Mouse (Mus musculus): ENCODE measurements around the gene Phactr2.

Phactr2 gene

GRCm38 (mm10) chr10:13388116-13388922 lies 85.9 kb downstream of the Phactr2 start:
- DNase-seq, result no peak

GRCm38 (mm10) chr10:13384866-13385265 lies 89.3 kb downstream of the Phactr2 start:
- no peak for DNase-seq

- no peak for DNase-seq
Observed at GRCm38 (mm10) chr10:13377895-13378294, 96.3 kb downstream of the Phactr2 start.

DNA sequence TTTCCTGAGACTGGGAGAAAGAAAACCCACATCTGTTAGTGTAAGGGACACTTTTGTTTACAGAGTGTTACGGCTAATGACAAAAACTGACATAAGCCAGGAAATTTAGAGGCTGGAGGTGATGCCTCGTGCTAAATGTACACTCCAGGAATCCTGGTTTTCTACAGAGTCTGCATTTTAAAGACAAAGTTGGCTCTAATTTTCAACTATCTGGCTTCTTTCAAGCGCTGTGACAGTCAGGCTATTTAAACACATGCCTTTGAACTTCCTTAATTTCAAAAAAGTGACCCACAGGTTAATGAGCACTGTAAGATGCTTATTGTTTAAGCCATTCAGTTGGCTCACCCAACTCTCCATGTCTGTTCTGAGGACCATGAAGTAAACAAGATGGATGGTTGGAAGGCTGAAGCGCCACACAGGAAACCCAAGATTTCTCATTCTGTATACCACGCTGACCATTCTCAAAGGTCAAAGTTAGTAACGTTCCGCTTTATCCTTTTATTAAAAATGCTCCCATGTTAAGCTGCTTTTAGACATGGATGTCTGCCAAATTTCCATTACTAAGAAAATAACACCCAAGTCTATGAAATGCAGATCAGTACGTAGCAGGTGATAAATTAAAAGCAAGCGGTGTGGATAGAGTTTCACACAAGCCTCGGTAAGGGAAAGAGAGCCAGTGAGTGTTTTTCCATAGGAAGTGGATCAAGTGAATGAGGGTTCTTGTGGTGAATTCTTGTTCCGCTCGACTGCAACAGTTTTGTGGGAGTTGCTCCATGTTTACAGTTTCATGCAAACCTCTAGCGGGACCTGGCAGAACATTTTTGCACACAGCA lies 97.6 kb downstream of the Phactr2 start:
- DNase-seq, result peak in 1 of 2 experiments; percentile 12

- DNase-seq, result peak; percentile 20 to 28
Observed at GRCm38 (mm10) chr10:13375820-13376219, 98.4 kb downstream of the Phactr2 start.

DNA sequence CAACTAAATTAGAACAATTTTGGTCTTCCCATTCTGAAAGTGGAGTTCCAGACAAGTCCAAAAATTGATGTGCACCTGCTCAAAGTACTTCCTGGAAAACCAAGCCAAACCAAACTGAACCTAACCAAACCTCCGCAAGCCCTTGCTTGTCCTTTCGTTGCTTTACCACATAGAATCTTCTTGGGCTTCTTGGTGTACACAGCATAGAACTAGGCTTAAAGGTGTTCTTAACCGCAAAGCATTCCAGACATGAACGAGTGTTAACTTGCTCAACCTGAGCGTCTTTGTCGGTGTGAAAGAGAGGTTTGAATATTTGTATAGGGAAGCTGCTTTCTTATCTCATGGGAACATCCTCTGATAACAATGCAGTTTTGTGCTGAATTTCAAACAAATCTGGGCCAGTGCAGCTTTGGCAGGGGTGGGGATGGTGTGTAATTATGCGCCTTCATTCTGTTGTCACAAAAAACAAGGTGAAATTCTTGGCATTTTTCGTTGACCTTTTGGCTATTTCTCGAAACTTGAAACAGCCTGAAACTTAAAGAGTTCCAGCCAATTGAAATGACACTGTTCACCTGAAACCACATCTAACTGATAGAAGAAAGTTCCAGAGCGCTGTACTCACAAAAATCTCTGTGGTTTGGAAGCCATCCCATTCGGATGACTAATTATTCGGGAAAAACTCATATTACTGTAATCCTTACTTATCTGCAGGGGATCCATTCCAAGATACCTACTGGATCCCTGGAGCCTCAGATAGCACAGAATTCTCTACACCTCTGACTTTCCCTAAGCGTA lies 104.4 kb downstream of the Phactr2 start:
- DNase-seq, result no peak

DNA sequence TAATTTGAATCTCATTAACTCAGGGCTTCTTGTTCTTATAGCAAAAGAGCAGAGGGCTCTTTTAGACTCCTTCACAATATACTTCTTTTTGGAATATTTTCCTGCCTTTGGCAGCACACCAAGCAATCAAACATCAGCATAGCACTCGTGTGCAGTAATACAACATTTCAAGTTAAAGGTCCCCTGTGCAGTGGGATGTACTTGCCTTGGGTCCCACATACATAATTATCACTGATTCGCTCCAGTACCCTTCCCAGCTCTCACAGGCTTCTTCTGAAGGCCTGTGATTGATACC lies 110.0 kb downstream of the Phactr2 start:
- no peak for DNase-seq

DNA sequence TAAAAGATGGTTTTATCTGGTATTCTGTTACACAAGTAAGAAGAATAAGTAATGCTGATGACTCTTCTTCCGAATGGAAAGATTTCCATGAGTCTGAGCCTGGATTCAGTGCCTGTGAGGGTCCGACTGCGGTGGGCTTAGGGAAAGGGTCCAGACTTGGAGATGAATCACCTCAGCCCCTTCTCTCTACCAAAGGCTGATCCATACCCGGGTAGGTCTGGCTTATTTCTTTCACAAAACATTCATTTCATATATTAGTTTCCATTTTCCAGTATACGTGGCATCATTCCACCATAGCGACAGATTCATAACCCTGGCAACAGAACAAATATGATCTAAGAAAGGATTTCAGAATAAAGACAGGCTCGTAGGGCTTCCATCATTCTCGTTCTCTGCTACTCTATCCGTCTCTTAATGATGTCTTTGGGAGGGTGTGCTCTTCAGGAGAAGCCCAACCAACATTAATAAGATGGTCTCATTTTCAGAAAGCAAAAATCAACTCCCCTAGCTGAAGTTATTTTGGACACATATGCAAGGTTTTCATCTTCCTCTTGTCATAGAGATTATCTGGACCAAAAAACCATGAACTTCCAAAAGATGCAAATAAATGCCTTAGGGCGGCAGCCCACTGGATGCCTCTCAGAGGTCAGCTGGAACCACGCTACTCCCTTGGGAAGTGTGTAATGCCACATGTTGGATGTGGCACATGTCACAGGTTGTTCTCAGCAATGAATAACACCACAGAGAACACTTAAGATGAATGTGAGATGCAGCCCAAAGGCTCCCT lies 110.5 kb downstream of the Phactr2 start:
- no peak for DNase-seq

- no peak for DNase-seq
Observed at GRCm38 (mm10) chr10:13360913-13361312, 113.3 kb downstream of the Phactr2 start.

DNA sequence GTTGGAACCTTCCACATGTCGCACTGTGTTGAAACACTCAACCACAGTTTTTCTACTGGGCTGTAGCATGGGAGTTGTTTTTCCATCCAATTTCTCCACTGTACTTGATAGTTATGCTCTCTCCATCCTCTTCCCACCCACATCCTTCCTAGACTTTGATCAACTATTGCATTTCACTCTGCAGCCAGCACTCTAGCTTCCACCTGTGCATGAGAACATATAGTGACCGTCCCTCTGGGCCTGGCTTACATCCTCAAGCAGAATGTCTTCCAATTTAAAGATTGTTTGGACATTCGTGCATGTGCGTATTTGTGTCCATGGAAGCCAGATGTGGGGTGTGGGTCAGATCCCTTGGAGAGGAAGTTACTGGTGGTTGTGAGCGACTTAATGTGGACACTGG lies 114.4 kb downstream of the Phactr2 start:
- no peak for DNase-seq

GRCm38 (mm10) chr10:13358679-13359078 lies 115.5 kb downstream of the Phactr2 start:
- no peak for DNase-seq

DNA sequence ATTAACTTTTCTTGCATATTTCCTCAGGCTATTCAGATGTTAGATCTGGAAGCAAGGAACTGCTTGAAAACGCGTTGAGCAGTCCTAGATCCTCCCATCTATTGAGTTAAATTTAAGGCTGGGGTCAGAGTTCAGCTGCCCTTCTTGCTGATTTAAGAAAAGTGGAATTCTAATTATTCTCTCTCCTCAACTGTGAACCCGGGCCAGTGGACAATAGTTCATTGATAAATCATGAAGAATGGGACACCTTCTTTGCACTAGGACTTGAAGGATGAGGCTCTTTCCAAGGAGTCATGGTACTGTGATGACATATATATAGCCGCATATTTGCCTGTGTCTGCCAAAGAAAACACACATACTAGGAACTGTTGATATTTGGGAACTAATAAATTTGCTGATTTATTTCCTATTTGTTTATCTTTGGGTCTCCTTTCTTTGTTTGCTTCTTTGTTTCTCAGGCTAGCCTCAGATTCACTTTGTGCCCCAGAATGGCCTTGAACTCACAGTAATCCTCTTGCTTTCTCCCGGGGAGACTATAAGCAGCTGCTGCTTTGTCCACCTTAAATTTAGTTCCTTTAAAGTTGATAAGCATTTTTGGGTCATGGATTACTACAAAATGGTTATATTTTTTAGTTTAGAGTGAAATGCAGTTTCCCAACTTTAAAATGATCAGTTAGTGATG lies 127.5 kb downstream of the Phactr2 start:
- DNase-seq, result peak in 1 of 2 experiments; percentile 8

GRCm38 (mm10) chr10:13340583-13340982 lies 133.6 kb downstream of the Phactr2 start:
- no peak for DNase-seq

DNA sequence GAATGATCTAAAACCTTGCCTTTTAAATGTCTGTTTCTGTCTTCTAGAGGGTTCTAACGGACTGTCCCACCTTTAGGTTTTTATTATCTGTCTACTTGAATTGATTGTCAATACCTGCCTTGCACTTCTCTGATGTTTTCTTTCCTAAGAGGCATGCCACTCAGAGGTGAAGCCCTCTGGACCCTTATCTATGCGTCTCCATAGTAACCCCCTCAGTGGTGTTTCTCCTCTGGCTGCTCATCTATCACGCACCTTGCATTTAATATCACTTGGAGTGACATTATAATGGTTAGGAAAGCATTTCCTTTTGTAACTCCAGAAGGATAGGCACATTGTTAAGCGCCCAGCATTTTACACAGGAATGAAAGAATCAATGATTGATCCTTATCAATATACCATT lies 137.2 kb downstream of the Phactr2 start:
- no peak for DNase-seq

- no peak for DNase-seq
Observed at GRCm38 (mm10) chr10:13335814-13336213, 138.4 kb downstream of the Phactr2 start.

- DNase-seq, result no peak
Observed at GRCm38 (mm10) chr10:13335347-13335746, 138.9 kb downstream of the Phactr2 start.

DNA sequence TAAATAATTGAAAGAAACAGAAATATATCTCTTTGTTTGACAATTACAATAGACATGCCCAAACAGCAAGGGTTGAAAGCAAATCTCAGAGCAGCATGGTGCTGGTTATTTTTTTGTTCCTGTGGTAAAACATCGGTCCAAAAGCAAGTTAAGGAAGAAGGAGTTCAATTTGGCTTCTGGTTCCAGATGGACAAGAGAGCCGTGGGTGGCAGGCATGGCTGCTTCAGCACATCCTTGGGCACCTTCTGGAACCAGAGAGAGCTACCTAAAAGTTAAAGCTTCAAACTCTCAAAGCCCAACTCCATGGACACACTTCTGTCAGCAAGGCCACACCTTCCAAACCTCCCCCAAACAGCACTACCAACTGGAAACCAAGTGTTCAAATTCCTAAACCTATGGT lies 140.4 kb downstream of the Phactr2 start:
- no peak for DNase-seq

GRCm38 (mm10) chr10:13332985-13333384 lies 141.2 kb downstream of the Phactr2 start:
- no peak for DNase-seq

- DNase-seq, result no peak
Observed at GRCm38 (mm10) chr10:13331405-13332032, 142.7 kb downstream of the Phactr2 start.

GRCm38 (mm10) chr10:13328602-13329001 lies 145.6 kb downstream of the Phactr2 start:
- DNase-seq, result no peak

DNA sequence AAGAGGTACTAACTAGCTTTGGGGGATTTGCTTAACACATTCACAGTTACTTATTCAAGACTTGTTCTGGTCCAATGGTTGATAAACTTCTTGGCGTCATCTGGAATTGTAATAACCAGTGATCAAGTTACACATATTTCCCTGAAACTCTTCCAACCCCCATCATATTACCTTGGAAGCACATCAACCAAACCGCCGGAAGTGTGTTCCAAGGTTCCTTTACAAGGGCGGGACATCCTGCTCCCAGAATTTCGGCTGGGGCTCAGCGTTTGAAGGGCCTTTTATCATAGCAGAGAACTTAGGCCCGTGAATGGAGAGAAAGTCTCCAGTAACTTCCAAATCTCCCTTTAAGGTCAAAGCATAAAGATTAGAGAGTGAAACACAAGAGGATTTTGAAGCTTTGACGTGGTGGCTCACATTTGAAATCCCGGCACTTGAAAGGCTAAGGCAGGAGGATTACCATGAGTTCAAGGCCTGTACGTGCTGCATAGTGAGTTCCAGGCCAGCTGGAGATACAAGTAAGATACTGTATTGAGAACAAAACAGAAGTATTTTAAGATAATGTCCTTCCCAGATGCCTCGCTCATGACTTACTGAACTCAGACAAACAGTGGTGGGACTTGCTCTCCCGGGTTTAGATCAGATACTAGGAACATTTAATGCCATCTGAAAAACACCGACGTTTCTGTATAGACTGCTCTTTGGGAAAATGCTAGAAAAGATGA lies 147.9 kb downstream of the Phactr2 start:
- DNase-seq, result no peak
